Mouse (Mus musculus) intestine, embryonic 14.5 days (tissue): ENCODE data around the gene Zfand3. TPM values are rescaled to one million over a fixed set of nuclear protein-coding genes. Genes with fewer than 3 reads are reported as not detected.

Source experiments
- ATAC-seq: fragments of 200-750 bp; cut with Nextera tagmentation; replicated peaks from 2 replicates; pipeline ENCODE4 v1.8.0; 2017; ENCODE audit warnings: low read depth, moderate number of reproducible peaks, moderate TSS enrichment, moderate library complexity; ENCODE audit not compliant: low FRiP score, low TSS enrichment
- DNase-seq: peaks from one replicate; pipeline ENCODE4 v3.0.0-alpha.2; 2018; ENCODE audit warnings: low spot score
- H3K27ac ChIP-seq: fragments of 300-500 bp; sonication (generic); 2 replicates; pipeline ENCODE4 v1.5.1; 2014; ENCODE audit warnings: low read depth, mild to moderate bottlenecking, control low read depth
- H3K27me3 ChIP-seq: fragments of 300-500 bp; sonication (generic); replicated peaks from 2 replicates; pipeline ENCODE4 v1.6.1; 2014; ENCODE audit warnings: low read length, control low read depth; ENCODE audit not compliant: control insufficient read depth, insufficient read depth
- H3K36me3 ChIP-seq: fragments of 300-500 bp; sonication (generic); 2 replicates; pipeline ENCODE4 v1.6.1; 2014; ENCODE audit warnings: low read length, control low read depth; ENCODE audit not compliant: control insufficient read depth, insufficient read depth
- H3K4me1 ChIP-seq: fragments of 300-500 bp; sonication (generic); replicated peaks from 2 replicates; pipeline ENCODE4 v1.6.1; 2014; ENCODE audit warnings: low read length, control low read depth, mixed read lengths; ENCODE audit not compliant: control insufficient read depth, insufficient read depth
- H3K4me2 ChIP-seq: fragments of 300-500 bp; sonication (generic); 2 replicates; pipeline ENCODE4 v1.6.1; 2014; ENCODE audit warnings: low read length
- H3K4me3 ChIP-seq: fragments of 300-500 bp; sonication (generic); 2 replicates; pipeline ENCODE4 v1.5.1; 2014; ENCODE audit warnings: low read depth, low read length, control low read depth, mixed read lengths
- H3K9ac ChIP-seq: fragments of 300-500 bp; sonication (generic); 2 replicates; pipeline ENCODE4 v1.6.1; 2014; ENCODE audit warnings: mild to moderate bottlenecking, low read length
- H3K9me3 ChIP-seq: fragments of 300-500 bp; sonication (generic); 2 replicates; pipeline ENCODE4 v1.6.1; 2016; ENCODE audit warnings: low read length, control low read depth; ENCODE audit not compliant: control insufficient read depth
- WGBS: fragments of 180-500 bp; shearing (Covaris S2); extraction: QIAGEN DNeasy Blood & Tissue Kit; methylation state at CpG from one replicate; pipeline ENCODE4 v1.1.7; 2014; 5-methylcytosine and 5-hydroxymethylcytosine counted together
- polyA plus RNA-seq: library from polyadenylated mRNA; unstranded; fragments of >200 nt; fragmentation: Nextera tagmentation; extraction: Ambion mirVana; gene quantifications from 2 replicates; pipeline ENCODE4 v1.2.1, GENCODE M21; 2014

Gene Zfand3
- polyA plus RNA-seq, 1 experiment from 2014 or later, result 40.9 TPM

DNA sequence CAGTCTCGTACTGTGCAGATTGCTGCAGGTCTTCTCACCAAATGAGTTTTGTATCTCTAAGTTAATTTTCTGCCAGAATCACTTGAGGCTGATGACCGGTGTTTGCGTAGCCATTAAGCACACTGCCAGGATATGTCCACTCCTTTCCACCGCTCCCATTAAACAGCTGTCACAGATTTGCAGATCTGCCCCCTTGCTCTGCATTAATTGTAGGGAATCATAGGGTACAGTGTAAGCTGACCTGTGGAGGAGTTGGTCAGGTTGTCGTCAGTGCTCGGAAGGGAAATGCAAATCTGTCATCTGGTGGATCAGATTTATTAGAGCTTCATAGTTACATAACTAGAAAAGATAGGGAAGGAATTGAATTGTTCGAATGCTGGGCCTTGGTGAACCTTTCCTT lies 106.1 kb downstream of the Zfand3 start:
- Histone ChIP-seq H3K27ac (no peak overlapping the region), H3K9me3 (no peaks in the 10 kb centered on the region), H3K4me1 (peaks cover 16% of the 10 kb centered on the region; the same call in 1 of the 2 replicates), H3K4me2 (no peak overlapping the region), H3K36me3 (no peaks in the 10 kb centered on the region), H3K9ac (no peak overlapping the region), H3K27me3 (no peaks in the 10 kb centered on the region), H3K4me3 (no peak overlapping the region)
- no peak for DNase-seq
- ATAC-seq, result no peak
- WGBS, result 48% methylated on average over 7 of the region's 7 CpGs

- H3K9ac ChIP-seq, result no peak overlapping the region
- H3K9me3 ChIP-seq, result no peaks in the 10 kb centered on the region
- H3K27me3 ChIP-seq, result no peaks in the 10 kb centered on the region
- no peak overlapping the region for H3K4me2 ChIP-seq
- peaks cover 16% of the 10 kb centered on the region; the same call in 1 of the 2 replicates for H3K4me1 ChIP-seq
- ATAC-seq, result no peak
- H3K4me3 ChIP-seq, result no peak overlapping the region
- no peaks in the 10 kb centered on the region for H3K36me3 ChIP-seq
- WGBS, result 67% methylated on average over 5 of the region's 5 CpGs
- DNase-seq, result no peak
- H3K27ac ChIP-seq, result no peak overlapping the region
These were observed 107.0 kb downstream of the Zfand3 start for GRCm38 (mm10) chr17:30111556-30111955.

DNA sequence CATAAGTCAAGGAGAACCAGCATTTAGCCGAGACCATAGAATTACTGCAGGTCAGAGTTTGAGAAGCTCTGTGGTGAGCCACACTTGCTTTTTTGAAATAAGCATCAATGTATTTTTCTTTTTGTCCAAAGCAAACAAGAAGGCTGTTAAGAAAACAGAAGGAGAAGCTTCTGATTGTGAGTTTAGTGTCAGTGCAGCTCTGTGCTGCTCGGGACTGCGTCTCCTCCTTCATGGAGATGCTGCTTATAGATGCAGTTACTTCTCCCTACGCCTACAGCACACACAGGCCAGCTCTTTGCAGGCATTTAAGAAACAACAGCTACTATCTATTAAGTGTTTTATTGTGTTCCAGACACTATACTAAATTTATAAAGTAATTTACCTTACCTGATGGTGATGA lies 107.5 kb downstream of the Zfand3 start:
- ATAC-seq (no peak), DNase-seq (no peak)
- Histone ChIP-seq H3K9ac (no peak overlapping the region), H3K9me3 (no peaks in the 10 kb centered on the region), H3K27me3 (no peaks in the 10 kb centered on the region), H3K27ac (no peak overlapping the region), H3K4me3 (no peak overlapping the region), H3K4me2 (no peak overlapping the region), H3K4me1 (peaks cover 20% of the 10 kb centered on the region; the same call in 1 of the 2 replicates), H3K36me3 (no peaks in the 10 kb centered on the region)
- WGBS, result 82% methylated on average over 4 of the region's 4 CpGs

DNA sequence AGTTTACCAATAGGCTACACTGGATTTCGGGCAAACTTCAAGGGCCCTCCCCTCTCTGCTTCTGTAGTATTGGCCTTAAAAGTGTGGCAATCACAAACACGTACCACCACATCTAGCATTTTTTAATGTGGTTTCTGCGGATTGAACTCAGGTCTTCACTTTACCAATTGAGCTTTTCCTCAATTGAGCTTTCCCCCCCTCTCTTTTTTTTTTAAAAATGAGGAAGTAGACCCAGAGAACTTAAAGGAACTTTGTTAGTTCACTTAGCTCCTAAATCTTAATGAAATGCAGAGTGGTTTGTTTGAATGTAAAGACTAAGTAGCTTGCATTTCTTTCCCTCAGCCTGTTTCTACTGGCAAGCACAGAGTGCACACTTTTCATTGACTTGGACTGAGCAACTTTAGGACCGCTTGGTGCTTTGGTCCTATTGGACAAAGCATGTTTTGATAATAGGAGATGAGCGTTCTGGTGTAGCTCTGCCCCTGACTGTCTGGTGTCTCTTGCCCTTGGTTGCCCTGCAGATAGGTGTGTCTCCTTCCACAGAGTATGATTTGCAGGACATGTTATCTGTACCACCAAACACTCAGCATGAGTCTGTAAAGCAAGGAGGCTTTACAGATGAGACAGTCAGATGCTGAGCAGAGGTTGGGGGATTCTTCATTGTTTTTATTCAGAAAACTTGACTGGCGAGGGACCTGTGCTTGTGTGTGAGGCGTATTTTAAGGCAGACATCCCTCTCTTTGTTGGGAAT lies 108.2 kb downstream of the Zfand3 start:
- peaks cover 24% of the 10 kb centered on the region; the same call in 1 of the 2 replicates for H3K4me1 ChIP-seq
- 81% methylated on average over 7 of the region's 7 CpGs for WGBS
- no peak overlapping the region for H3K27ac ChIP-seq
- DNase-seq (no peak), ATAC-seq (no peak)
- H3K27me3 ChIP-seq, result no peaks in the 10 kb centered on the region
- no peaks in the 10 kb centered on the region for H3K9me3 ChIP-seq
- H3K4me2 ChIP-seq, result no peak overlapping the region
- H3K36me3 ChIP-seq, result no peaks in the 10 kb centered on the region
- H3K9ac ChIP-seq, result no peak overlapping the region
- H3K4me3 ChIP-seq, result no peak overlapping the region

DNA sequence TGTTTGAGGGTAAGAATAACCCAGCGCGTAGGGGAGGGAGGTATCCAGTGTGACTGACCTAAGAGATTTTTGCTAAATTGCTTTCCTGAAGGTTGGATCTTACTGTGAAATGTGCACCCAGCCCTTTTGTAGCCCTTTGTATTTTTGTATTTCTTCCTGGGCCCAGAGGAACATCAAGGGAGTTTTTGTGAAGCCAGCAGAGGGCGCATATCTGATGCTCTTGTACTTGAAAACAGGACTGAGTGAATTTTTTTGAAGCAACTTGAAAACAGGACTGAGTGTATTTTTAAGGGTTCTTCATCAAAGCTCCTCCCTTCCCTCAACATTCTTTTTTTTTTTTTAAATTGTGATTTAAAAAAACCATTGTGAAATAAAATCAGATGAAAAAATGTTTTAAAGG lies 110.2 kb downstream of the Zfand3 start:
- no peak for DNase-seq
- no peak overlapping the region for H3K4me2 ChIP-seq
- 84% methylated on average over 3 of the region's 3 CpGs for WGBS

GRCm38 (mm10) chr17:30116226-30116625 lies 111.7 kb downstream of the Zfand3 start:
- no peaks in the 10 kb centered on the region for H3K27me3 ChIP-seq
- H3K4me1 ChIP-seq, result peaks cover 17% of the 10 kb centered on the region
- WGBS, result 79% methylated on average over 5 of the region's 5 CpGs

More for the DNA sequence above, 110.2 kb downstream of the Zfand3 start:
- H3K4me3 ChIP-seq, result no peak overlapping the region
- H3K4me1 ChIP-seq, result peaks cover 28% of the 10 kb centered on the region
- no peaks in the 10 kb centered on the region for H3K27me3 ChIP-seq
- H3K36me3 ChIP-seq, result no peaks in the 10 kb centered on the region
- no peak for ATAC-seq
- H3K9me3 ChIP-seq, result no peaks in the 10 kb centered on the region
- no peak overlapping the region for H3K9ac ChIP-seq
- H3K27ac ChIP-seq, result no peak overlapping the region

GRCm38 (mm10) chr17:30118036-30118435 lies 113.5 kb downstream of the Zfand3 start:
- DNase-seq (no peak), ATAC-seq (no peak)
- Histone ChIP-seq H3K4me1 (peaks cover 12% of the 10 kb centered on the region), H3K4me2 (no peak overlapping the region), H3K27me3 (no peaks in the 10 kb centered on the region), H3K4me3 (no peak overlapping the region), H3K27ac (no peak overlapping the region; the same call in 1 of the 2 replicates), H3K9ac (no peak overlapping the region), H3K9me3 (no peaks in the 10 kb centered on the region), H3K36me3 (peaks cover 3% of the 10 kb centered on the region; the same call in 1 of the 2 replicates)
- WGBS, result 56% methylated on average over 5 of the region's 5 CpGs

More at GRCm38 (mm10) chr17:30116226-30116625, 111.7 kb downstream of the Zfand3 start:
- Histone ChIP-seq H3K9ac (no peak overlapping the region), H3K4me3 (no peak overlapping the region), H3K27ac (no peak overlapping the region), H3K9me3 (no peaks in the 10 kb centered on the region), H3K36me3 (no peaks in the 10 kb centered on the region), H3K4me2 (no peak overlapping the region)
- ATAC-seq (no peak), DNase-seq (no peak)

- no peak overlapping the region for H3K9ac ChIP-seq
- H3K9me3 ChIP-seq, result no peaks in the 10 kb centered on the region
- H3K4me3 ChIP-seq, result no peak overlapping the region
- H3K36me3 ChIP-seq, result peaks cover 3% of the 10 kb centered on the region; the same call in 1 of the 2 replicates
- no peak overlapping the region for H3K27ac ChIP-seq
- 87% methylated on average over 3 of the region's 3 CpGs for WGBS
- peaks cover 6% of the 10 kb centered on the region for H3K4me1 ChIP-seq
- no peak for ATAC-seq
- no peak overlapping the region for H3K4me2 ChIP-seq
- H3K27me3 ChIP-seq, result no peaks in the 10 kb centered on the region
- no peak for DNase-seq
These were observed 117.7 kb downstream of the Zfand3 start for GRCm38 (mm10) chr17:30122278-30122677.

DNA sequence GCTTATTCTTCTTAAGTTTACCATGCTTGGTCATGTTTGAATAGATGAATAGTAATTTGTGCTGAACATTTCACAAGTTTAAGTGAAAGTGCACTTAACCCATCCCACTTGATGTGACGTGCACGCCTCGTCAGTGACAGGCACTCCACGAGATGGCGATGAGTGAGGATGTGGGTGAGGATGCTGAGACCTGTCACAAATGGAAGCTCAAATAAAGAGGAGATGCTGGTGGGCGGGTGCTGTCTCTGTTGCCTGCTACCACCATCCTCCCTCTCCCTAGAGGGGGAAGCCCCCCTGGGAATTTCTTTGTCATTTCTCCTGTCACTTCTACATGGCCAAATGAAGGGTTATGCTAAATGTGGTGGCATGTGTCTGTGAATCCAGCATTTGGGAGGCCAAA lies 123.9 kb downstream of the Zfand3 start:
- 89% methylated on average over 6 of the region's 6 CpGs for WGBS
- ATAC-seq (no peak), DNase-seq (no peak)
- Histone ChIP-seq H3K27ac (no peak overlapping the region), H3K4me3 (no peak overlapping the region), H3K4me2 (no peak overlapping the region), H3K27me3 (no peaks in the 10 kb centered on the region), H3K36me3 (no peaks in the 10 kb centered on the region), H3K4me1 (peaks cover 14% of the 10 kb centered on the region; the same call in 1 of the 2 replicates), H3K9me3 (no peaks in the 10 kb centered on the region), H3K9ac (no peak overlapping the region)
